Mouse (Mus musculus): ENCODE data around the gene Kcnh4. TPM values are rescaled to one million over a fixed set of nuclear protein-coding genes. Genes with fewer than 3 reads are reported as not detected.

Gene Kcnh4
- polyA plus RNA-seq, 1 experiment from 2014 or later = 5.7 TPM

DNA sequence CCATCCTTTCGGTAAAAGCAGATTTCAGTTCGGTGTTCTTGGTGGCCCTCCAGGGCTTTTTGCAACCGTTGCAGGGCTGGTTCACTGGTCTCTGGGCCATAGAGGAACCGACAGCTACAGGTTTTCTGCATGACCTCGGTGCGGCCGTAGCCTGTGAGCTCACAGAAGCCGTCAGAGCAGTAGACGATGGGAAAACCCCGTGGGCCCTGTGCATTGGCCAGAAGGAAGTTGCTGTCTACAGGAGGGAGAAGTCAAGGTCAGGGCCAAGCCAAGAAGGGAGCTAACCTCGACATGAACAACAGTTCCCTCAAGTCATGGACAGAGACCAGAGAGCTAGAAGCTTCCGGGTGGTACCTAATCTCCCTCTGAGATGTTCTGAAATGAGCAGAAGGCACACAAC lies 2.2 kb downstream of the Kcnh4 start:
- DNase-seq (ENCODE audit: low spot score) = no peak
- Histone ChIP-seq H3K27me3 (ENCODE audit: control insufficient read depth, insufficient read depth, low read length) (peaks cover 17% of the 10 kb centered on the region), H3K27ac (ENCODE audit: low read depth, low read length) (no peak overlapping the region), H3K36me3 (ENCODE audit: control insufficient read depth, insufficient read depth, low read length) (no peaks in the 10 kb centered on the region), H3K9ac (ENCODE audit: low read depth, low read length) (no peak overlapping the region), H3K4me2 (replicated peaks; ENCODE audit: low read depth, low read length) (no peak overlapping the region), H3K9me3 (ENCODE audit: control insufficient read depth, low read length) (no peaks in the 10 kb centered on the region), H3K4me1 (replicated peaks; ENCODE audit: control insufficient read depth, insufficient read depth, low read length) (peaks cover 6% of the 10 kb centered on the region), H3K4me3 (ENCODE audit: low read depth, low read length) (no peak overlapping the region)
- ATAC-seq (ENCODE audit: low FRiP score) = no peak
- 91% methylated on average over 12 of the region's 12 CpGs for WGBS

DNA sequence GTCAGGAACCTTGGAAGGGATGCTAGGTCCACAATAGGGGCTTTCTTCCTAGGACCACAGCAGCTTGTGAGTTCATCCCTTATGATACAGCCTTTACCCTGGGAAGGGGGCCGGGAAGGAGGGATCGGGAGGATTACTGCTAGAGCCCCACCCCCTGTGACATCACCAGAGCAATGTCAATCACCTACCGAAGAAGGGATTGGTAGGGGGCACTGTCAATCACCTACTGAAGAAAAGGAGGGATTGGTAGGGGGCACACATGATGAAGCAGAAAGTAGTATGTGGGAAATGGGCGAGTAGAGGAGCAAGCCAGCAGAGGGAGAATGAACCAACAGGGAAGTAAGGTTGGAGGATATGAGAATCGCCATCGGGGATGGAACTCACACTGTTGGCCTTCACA lies 3.3 kb downstream of the Kcnh4 start:
- Histone ChIP-seq H3K9me3 (ENCODE audit: control insufficient read depth, low read length) (no peaks in the 10 kb centered on the region), H3K36me3 (ENCODE audit: control insufficient read depth, insufficient read depth, low read length) (no peaks in the 10 kb centered on the region), H3K27me3 (ENCODE audit: control insufficient read depth, insufficient read depth, low read length) (peaks cover 14% of the 10 kb centered on the region), H3K27ac (ENCODE audit: low read depth, low read length) (no peak overlapping the region), H3K4me1 (replicated peaks; ENCODE audit: control insufficient read depth, insufficient read depth, low read length) (peaks cover 6% of the 10 kb centered on the region), H3K4me3 (ENCODE audit: low read depth, low read length) (no peak overlapping the region), H3K9ac (ENCODE audit: low read depth, low read length) (no peak overlapping the region), H3K4me2 (replicated peaks; ENCODE audit: low read depth, low read length) (no peak overlapping the region)
- WGBS = 52% methylated on average over 6 of the region's 6 CpGs
- DNase-seq (ENCODE audit: low spot score) (no peak), ATAC-seq (ENCODE audit: low FRiP score) (no peak)

DNA sequence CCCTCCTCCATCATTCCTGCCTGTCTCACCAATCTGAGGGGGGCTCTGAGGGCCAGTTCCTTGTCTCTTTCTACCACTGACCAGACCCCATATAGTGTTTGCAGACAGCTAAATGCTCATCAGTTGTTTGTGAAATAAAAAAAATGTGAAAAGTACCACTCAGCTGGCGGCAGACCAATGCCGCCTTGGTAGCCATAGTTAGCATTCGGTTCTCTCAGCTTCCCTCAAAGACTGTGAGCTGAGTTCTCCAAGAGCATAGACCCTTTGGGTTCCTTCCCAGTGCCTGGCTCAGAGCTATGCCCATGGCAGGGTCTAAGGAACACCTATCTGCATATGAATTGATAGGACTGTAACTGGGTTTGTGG lies 5.1 kb downstream of the Kcnh4 start:
- no peak overlapping the region for H3K27ac ChIP-seq (ENCODE audit: low read depth, low read length)
- no peaks in the 10 kb centered on the region for H3K36me3 ChIP-seq (ENCODE audit: control insufficient read depth, insufficient read depth, low read length)
- H3K9ac ChIP-seq (ENCODE audit: low read depth, low read length) = no peak overlapping the region
- H3K4me2 ChIP-seq (replicated peaks; ENCODE audit: low read depth, low read length) = no peak overlapping the region
- 94% methylated on average over 3 of the region's 3 CpGs for WGBS
- H3K27me3 ChIP-seq (ENCODE audit: control insufficient read depth, insufficient read depth, low read length) = peaks cover 6% of the 10 kb centered on the region
- H3K4me3 ChIP-seq (ENCODE audit: low read depth, low read length) = no peak overlapping the region
- DNase-seq (ENCODE audit: low spot score) (no peak), ATAC-seq (ENCODE audit: low FRiP score) (no peak)
- H3K4me1 ChIP-seq (replicated peaks; ENCODE audit: control insufficient read depth, insufficient read depth, low read length) = peaks cover 4% of the 10 kb centered on the region
- H3K9me3 ChIP-seq (ENCODE audit: control insufficient read depth, low read length) = no peaks in the 10 kb centered on the region

DNA sequence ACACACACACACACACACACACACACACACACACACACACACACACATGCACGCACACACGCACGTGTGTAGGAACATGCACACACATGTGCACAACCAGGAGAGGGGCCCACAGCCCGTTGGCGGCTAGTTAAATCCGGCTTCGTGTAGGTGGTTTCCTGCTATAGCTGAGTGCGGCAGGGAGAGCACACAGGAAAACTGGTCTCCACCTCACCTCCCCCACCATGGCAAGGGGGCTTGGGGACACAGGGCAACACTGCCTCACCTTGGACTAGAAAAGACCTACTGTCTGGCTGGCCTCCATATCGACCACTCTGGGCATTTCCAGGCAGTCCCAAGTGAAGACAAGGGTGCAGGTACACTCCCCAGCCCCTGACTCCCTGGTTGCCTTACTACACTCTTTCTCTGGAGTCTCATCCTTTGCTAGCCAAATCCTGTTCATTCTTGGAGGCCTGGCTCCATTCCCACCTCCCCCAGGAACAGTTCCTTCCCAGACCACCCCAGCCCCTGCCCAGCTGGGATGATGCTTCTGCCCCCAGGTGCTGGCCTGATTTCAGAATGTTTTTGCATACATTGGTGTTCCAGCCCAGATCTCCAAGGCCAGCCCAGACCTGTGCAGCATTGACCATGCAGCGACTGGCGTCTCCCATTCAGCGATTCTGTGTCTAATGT lies 5.6 kb downstream of the Kcnh4 start:
- DNase-seq (ENCODE audit: low spot score) = no peak
- Histone ChIP-seq H3K27me3 (ENCODE audit: control insufficient read depth, insufficient read depth, low read length) (peaks cover 1% of the 10 kb centered on the region), H3K9ac (ENCODE audit: low read depth, low read length) (no peak overlapping the region), H3K4me3 (ENCODE audit: low read depth, low read length) (no peak overlapping the region), H3K4me1 (replicated peaks; ENCODE audit: control insufficient read depth, insufficient read depth, low read length) (peaks cover under 1% of the 10 kb centered on the region), H3K4me2 (replicated peaks; ENCODE audit: low read depth, low read length) (no peak overlapping the region), H3K9me3 (ENCODE audit: control insufficient read depth, low read length) (no peaks in the 10 kb centered on the region), H3K27ac (ENCODE audit: low read depth, low read length) (no peak overlapping the region), H3K36me3 (ENCODE audit: control insufficient read depth, insufficient read depth, low read length) (no peaks in the 10 kb centered on the region)
- WGBS = 87% methylated on average over 12 of the region's 12 CpGs
- ATAC-seq (ENCODE audit: low FRiP score) = no peak

DNA sequence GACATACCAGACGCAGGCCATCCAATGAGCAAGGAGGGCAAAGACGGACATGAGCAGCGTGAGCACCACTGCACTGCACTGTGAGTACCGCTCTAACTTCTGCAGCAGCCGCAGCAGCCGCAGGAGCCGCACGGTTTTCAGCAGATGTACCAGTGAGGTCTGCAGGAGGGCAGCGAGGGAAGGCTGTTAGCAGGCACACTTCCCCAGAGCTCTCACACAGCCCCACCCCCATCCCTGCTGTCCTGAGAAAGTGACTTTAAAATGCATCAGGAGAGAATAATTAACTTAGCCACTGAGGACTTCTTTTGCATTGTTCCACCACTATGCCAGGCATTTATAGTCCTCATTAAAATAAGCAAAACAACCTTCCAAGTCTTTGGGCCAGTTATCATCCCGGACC lies 7.4 kb downstream of the Kcnh4 start:
- WGBS = 30% methylated on average over 10 of the region's 10 CpGs
- H3K4me3 ChIP-seq (ENCODE audit: low read depth, low read length) = no peak overlapping the region
- H3K4me1 ChIP-seq (replicated peaks; ENCODE audit: control insufficient read depth, insufficient read depth, low read length) = no peaks in the 10 kb centered on the region
- H3K4me2 ChIP-seq (replicated peaks; ENCODE audit: low read depth, low read length) = no peak overlapping the region
- H3K9ac ChIP-seq (ENCODE audit: low read depth, low read length) = no peak overlapping the region
- H3K27me3 ChIP-seq (ENCODE audit: control insufficient read depth, insufficient read depth, low read length) = no peaks in the 10 kb centered on the region; the same call in 1 of the 2 replicates
- no peaks in the 10 kb centered on the region for H3K36me3 ChIP-seq (ENCODE audit: control insufficient read depth, insufficient read depth, low read length)
- ATAC-seq (ENCODE audit: low FRiP score) (no peak), DNase-seq (ENCODE audit: low spot score) (no peak)
- H3K9me3 ChIP-seq (ENCODE audit: control insufficient read depth, low read length) = no peaks in the 10 kb centered on the region
- H3K27ac ChIP-seq (ENCODE audit: low read depth, low read length) = no peak overlapping the region

DNA sequence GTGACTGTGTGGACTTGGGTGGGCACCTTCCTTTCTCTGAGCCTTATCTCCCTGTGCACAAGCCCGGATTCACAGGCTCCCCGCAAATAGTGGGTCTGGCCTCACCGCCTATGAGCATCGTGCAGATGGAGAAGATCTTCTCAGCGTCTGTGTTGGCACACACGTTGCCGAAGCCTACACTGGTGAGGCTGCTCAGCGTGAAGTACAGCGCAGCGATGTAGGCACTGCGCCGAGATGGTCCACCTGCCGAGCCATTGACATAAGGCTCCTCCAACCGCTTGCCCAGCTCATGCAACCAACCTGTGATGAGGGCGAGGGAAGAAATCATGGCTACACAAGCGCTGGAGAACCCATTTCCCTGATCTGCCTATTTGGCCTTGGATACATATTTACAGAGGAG lies 9.6 kb downstream of the Kcnh4 start:
- DNase-seq (ENCODE audit: low spot score) (no peak), ATAC-seq (ENCODE audit: low FRiP score) (no peak)
- Histone ChIP-seq H3K4me1 (replicated peaks; ENCODE audit: control insufficient read depth, insufficient read depth, low read length) (no peaks in the 10 kb centered on the region), H3K4me2 (replicated peaks; ENCODE audit: low read depth, low read length) (no peak overlapping the region), H3K9ac (ENCODE audit: low read depth, low read length) (no peak overlapping the region), H3K9me3 (ENCODE audit: control insufficient read depth, low read length) (no peaks in the 10 kb centered on the region), H3K4me3 (ENCODE audit: low read depth, low read length) (no peak overlapping the region), H3K36me3 (ENCODE audit: control insufficient read depth, insufficient read depth, low read length) (no peaks in the 10 kb centered on the region), H3K27ac (ENCODE audit: low read depth, low read length) (no peak overlapping the region), H3K27me3 (ENCODE audit: control insufficient read depth, insufficient read depth, low read length) (no peaks in the 10 kb centered on the region)
- WGBS = 85% methylated on average over 16 of the region's 16 CpGs

DNA sequence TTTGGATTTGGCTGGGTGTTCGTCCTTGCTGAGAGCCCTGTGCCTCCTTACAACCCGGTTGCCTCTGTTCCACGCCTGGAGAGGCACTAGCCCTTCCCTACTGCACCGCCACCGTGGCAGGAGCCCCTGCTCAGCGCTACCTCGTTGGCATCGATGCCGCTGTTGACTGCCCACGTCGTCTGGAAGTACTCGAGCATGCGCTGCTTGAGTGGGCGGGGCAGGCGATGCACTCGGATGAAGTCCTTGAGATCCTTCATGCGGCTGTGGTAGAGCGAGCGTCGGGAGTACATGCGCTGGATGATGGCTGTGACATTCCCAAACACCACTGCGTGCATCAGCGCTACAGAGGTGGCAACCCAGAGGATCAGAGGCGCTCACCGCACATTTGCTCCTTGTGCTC lies 10.3 kb downstream of the Kcnh4 start:
- 48% methylated on average over 25 of the region's 25 CpGs for WGBS
- Histone ChIP-seq H3K9me3 (ENCODE audit: control insufficient read depth, low read length) (no peaks in the 10 kb centered on the region), H3K36me3 (ENCODE audit: control insufficient read depth, insufficient read depth, low read length) (no peaks in the 10 kb centered on the region), H3K27me3 (ENCODE audit: control insufficient read depth, insufficient read depth, low read length) (no peaks in the 10 kb centered on the region), H3K9ac (ENCODE audit: low read depth, low read length) (no peak overlapping the region), H3K27ac (ENCODE audit: low read depth, low read length) (no peak overlapping the region), H3K4me1 (replicated peaks; ENCODE audit: control insufficient read depth, insufficient read depth, low read length) (no peaks in the 10 kb centered on the region), H3K4me3 (ENCODE audit: low read depth, low read length) (no peak overlapping the region), H3K4me2 (replicated peaks; ENCODE audit: low read depth, low read length) (no peak overlapping the region)
- DNase-seq (ENCODE audit: low spot score) (no peak), ATAC-seq (ENCODE audit: low FRiP score) (no peak)

DNA sequence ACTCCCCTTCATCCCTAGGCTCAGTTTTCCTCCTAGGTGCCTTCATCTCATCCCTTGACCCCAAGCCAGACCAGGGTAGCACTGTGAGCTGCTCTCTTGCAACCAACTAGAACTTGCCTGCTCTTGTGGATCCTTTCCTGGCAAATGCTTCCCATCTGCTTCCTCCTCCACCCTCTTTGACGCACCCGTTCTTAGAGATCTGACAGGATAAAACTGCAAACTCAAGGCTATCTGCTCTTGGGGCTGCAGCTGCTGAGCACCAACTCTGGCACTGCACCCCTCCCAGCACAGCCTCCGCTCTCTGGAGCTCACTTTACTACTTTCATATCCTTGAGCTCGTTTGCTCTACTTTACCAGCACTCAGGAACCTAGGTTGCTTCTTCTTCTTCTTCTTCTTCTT lies 11.1 kb downstream of the Kcnh4 start:
- Histone ChIP-seq H3K9ac (ENCODE audit: low read depth, low read length) (no peak overlapping the region), H3K4me2 (replicated peaks; ENCODE audit: low read depth, low read length) (no peak overlapping the region), H3K4me1 (replicated peaks; ENCODE audit: control insufficient read depth, insufficient read depth, low read length) (no peaks in the 10 kb centered on the region), H3K27me3 (ENCODE audit: control insufficient read depth, insufficient read depth, low read length) (no peaks in the 10 kb centered on the region), H3K36me3 (ENCODE audit: control insufficient read depth, insufficient read depth, low read length) (no peaks in the 10 kb centered on the region), H3K27ac (ENCODE audit: low read depth, low read length) (no peak overlapping the region), H3K4me3 (ENCODE audit: low read depth, low read length) (no peak overlapping the region), H3K9me3 (ENCODE audit: control insufficient read depth, low read length) (no peaks in the 10 kb centered on the region)
- DNase-seq (ENCODE audit: low spot score) = no peak
- 81% methylated on average over 4 of the region's 4 CpGs for WGBS
- ATAC-seq (ENCODE audit: low FRiP score) = no peak

DNA sequence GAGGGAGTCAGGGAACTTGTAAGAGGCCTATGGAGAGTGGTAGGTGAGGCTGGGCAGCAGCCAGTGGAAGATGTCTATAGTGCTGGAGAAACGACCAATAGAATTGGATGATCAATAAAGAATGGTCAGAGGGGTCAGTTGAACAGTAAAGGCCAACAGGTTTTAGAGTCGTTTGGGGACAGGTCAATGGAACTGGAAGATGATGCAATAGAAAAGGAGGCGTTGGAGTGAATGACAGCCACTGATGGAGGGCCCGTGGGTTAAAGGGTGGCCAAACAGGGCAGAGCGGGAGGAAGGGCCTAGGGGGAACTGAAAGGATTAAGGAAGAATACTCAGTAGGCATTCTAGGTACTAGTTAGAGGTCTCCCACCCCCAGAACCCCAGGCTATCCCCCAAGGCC lies 12.6 kb downstream of the Kcnh4 start:
- H3K4me2 ChIP-seq (replicated peaks; ENCODE audit: low read depth, low read length) = no peak overlapping the region
- no peak overlapping the region for H3K27ac ChIP-seq (ENCODE audit: low read depth, low read length)
- H3K27me3 ChIP-seq (ENCODE audit: control insufficient read depth, insufficient read depth, low read length) = no peaks in the 10 kb centered on the region
- H3K9me3 ChIP-seq (ENCODE audit: control insufficient read depth, low read length) = no peaks in the 10 kb centered on the region
- ATAC-seq (ENCODE audit: low FRiP score) (no peak), DNase-seq (ENCODE audit: low spot score) (no peak)
- WGBS = 67% methylated on average over 5 of the region's 5 CpGs
- H3K36me3 ChIP-seq (ENCODE audit: control insufficient read depth, insufficient read depth, low read length) = no peaks in the 10 kb centered on the region
- no peaks in the 10 kb centered on the region for H3K4me1 ChIP-seq (replicated peaks; ENCODE audit: control insufficient read depth, insufficient read depth, low read length)
- H3K4me3 ChIP-seq (ENCODE audit: low read depth, low read length) = no peak overlapping the region
- no peak overlapping the region for H3K9ac ChIP-seq (ENCODE audit: low read depth, low read length)
